Mouse (Mus musculus): ENCODE data around the gene Atp6v1e2.

Atp6v1e2 gene

DNA sequence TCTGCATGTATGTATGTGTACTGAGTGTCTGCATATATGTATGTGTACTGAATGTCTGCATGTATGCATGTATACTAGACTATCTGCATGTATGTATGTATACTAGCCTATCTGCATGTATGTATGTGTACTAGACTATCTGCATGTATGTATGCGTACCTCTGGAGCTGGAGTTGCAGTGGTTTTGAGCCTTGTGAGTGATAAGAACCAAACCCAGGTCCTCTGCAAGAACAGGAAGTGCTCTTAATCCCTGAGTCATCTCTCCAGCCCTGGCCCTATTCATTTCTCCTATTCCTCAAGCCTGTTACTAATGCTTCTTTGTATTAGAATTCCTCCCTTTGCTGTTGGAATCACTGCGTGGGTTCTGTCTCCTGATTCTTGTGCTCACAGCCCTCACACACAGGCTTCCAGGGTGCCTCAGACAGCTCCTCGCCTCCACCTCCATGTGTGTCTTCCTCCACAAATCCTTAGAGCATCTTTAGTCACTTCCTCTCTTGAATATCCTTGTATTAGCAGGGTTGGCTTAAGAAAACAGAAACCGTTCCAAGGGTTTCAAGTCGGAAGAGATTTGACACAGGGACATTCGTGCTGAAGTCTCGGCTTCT lies 34.6 kb downstream of the Atp6v1e2 start:
- DNase-seq: no peak

DNA sequence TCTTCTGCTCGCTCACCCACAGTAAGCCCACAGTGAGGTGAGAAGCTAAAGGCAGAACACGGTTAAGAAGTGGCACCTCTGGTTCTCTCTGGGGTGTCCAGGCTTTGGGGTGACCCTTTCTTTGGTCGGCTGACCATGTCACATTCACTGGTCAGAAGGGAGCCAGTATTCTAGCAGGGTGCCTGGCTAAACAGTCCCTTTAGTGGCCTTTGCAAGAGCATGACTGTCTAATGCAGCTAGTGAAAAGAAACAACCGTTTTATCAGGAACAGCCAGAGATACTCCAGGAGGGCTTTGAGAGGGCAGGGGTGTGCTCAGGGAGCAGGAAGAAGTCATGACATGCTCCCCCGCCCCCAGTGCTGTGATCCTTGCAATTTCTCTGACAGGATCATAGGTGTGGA lies 36.4 kb downstream of the Atp6v1e2 start:
- no peak for DNase-seq

GRCm38 (mm10) chr17:86909733-86910495 lies 37.8 kb downstream of the Atp6v1e2 start:
- DNase-seq: no peak

GRCm38 (mm10) chr17:86908316-86908715 lies 39.4 kb downstream of the Atp6v1e2 start:
- peak in 1 of 2 experiments; percentile 48 for DNase-seq

GRCm38 (mm10) chr17:86907092-86907491 lies 40.6 kb downstream of the Atp6v1e2 start:
- no peak for DNase-seq

GRCm38 (mm10) chr17:86906601-86907000 lies 41.1 kb downstream of the Atp6v1e2 start:
- DNase-seq: no peak

DNA sequence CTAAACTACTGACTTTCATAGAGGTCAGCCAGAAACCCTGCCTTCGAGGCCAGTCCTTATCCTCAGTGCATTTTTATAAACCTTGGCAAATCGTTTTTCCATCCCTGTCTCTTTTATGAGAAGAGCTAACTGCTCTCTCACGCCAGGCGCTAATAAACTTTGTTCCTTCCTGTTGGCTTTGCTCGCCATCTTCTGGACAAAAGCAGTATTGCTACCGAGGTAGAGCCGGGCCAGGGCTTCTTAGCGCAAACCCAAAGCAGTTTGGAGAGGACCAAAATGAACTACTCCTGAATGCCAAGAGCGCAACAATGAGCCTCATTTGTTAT lies 41.6 kb downstream of the Atp6v1e2 start:
- DNase-seq: peak; percentile 75 to 85

DNA sequence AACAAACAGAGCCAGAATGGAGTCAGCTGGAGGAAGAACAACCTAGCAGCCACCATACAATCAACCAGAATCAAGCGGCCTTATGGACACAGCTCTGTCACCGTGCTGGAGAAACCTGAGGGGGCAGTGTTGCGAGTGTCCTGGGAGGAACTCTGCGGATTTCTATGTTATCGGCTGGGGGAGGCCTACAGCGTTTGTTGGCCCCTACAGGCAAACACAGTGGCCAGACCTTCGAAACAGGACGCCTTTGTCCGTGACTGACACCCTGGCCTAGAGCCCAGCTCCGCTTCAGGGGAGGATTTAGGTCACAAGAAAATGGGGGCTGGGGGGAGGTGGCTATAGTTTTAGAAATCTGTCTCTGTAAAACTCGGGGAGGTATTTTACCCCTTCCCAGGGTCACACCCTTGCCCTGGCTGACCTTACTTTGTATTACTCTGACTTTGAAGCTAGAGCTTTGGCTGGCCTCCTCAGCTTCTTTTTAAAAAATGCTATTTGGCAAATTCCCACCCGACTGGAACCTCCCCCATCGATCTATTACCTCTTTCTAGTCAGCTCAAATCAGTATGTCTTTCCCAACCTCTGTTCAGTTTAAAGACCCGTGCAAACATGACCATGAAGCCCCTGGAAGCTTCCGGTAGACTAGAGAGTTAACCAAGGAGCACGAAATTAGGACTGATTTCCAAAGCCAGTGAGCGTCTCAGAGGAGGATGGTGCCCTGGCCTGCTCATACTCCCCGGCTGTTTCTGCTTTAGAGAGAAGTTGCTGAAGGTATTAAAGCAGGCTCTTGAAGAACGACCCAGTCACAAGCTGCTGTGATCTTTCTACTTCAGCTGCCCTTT lies 42.2 kb downstream of the Atp6v1e2 start:
- peak; percentile 34 to 64 for DNase-seq

- peak in 1 of 2 experiments; percentile 13 for DNase-seq
These were observed 43.5 kb downstream of the Atp6v1e2 start for GRCm38 (mm10) chr17:86904206-86904605.

DNA sequence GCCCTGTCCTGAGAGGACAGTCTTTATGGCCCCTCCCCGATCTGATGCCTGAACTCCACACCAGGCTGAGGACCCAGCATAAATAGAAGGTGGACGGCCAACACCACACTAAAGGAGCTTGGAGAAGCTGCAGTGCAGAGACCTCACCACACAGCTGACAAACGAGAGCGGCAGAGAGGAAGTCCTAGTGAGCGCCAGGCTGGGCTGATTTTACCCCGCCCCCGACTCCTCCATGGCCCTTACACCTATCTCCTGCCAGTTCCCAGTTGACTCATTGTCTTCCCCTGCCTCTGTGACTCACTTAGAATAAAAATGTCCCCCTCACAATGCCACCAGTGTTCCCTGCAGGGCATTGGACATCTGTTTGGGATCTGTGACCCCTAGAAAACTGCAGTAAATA lies 44.1 kb downstream of the Atp6v1e2 start:
- peak; percentile 25 to 54 for DNase-seq

GRCm38 (mm10) chr17:86902399-86903067 lies 45.2 kb downstream of the Atp6v1e2 start:
- no peak for DNase-seq

GRCm38 (mm10) chr17:86900564-86900963 lies 47.1 kb downstream of the Atp6v1e2 start:
- DNase-seq: no peak

GRCm38 (mm10) chr17:86899821-86900220 lies 47.9 kb downstream of the Atp6v1e2 start:
- no peak for DNase-seq

GRCm38 (mm10) chr17:86897486-86898165 lies 50.1 kb downstream of the Atp6v1e2 start:
- no peak for DNase-seq

GRCm38 (mm10) chr17:86895191-86895590 lies 52.5 kb downstream of the Atp6v1e2 start:
- no peak for DNase-seq
